Mouse (Mus musculus): Measurements from ENCODE around the gene 1700030J22Rik. TPM values are rescaled to one million over a fixed set of nuclear protein-coding genes. Genes with fewer than 3 reads are reported as not detected.

Gene 1700030J22Rik
- polyA plus RNA-seq (2017; shearing (Covaris generic)), result 0.48 TPM

DNA sequence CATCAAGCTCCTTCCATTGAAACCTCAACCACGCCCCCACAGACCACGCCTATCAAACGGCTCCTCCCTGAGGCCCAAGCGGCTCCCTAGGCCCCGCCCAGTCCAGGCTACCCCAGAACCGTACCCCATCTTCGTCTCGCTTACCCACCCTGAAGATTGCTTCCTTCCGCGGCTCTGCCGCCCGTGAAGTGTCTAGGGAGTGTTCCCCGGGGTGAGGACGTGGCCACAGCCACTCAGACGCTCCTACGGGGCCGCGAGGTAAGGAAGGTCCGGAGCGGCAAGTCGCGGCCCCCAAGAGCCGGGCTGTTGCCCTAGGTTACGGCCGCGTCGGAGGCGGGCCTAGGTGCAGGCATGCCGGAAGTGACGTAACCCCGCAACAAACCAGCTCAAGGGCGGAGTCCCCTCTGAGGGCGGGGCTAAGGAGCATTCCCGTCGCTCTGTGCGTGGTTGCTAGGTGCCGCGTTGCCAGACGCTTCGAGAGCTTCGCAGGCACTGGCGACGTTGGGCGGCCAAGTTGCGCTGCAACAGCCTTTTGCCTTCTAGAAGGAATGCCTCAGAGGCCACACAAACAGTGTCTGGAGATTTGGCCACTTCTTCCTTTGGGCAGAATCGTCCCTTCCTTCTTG, at the start of gene 1700030J22Rik:
Gene 1700030J22Rik (minus strand): TSS at position 329 of the 626 bp plus-strand sequence.

DNA sequence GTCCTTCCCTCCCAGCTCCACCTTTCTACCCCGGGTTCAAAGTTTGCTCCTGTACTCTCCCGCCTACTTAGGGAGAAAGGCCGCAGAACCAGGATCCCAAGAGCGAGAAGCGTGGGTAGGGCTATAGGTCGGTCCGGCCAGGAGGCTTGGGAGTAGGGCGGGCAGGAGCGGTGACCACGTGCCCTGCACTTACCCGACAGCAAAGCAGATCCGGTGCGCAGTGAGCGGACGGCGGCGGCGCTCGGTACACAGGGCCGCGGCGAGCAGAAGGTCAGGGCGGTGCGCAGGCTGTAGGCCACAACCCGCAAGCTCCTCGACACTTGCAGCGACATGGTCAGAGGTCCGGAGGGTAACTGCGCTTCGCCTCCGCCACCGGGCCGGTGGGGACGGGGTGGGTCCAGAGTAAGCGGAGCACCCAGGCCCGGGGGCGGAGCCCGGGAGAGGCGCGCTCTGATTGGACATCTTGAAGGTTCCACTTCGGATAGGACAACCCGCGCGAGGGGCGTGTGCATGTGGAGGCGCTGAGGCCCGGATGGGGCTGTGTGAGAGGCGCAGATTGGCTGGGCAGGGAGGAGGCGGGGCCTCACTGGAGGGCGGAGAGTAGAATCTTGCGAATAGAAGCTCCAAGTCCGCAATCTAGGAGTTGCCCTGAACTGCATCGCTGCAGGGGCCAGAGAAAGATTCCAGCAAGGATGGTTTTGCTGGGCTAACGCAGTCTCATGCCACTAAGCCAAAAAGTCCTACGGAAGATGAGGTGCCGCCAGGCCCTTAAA, 14.5 kb upstream of the 1700030J22Rik start, which contains the start of gene Gcsh:
Gene Gcsh (minus strand): TSS at position 443 of the 773 bp plus-strand sequence.

DNA sequence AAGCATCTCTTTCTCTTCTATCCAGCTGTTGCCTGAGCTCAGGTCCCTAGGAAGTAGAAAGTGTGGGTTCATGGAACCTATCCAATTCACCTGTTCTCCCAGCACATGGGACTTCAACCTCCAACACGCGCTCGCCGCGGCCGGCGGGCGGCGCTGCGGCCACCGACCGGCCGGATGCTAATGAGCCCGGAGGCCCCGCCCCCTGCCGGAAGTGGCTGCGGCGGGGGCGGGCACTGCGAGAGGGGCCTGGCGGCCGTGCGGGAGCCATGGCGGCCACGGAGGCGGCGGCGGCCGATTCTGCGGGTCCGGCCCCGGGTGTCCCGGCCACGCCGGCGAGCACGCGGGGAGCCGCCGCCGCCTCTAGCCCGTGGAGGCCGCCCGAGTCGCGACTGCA, 35.6 kb downstream of the 1700030J22Rik start, which contains the start of gene Atmin:
Gene Atmin (plus strand): TSS at position 233 of the 394 bp plus-strand sequence.

DNA sequence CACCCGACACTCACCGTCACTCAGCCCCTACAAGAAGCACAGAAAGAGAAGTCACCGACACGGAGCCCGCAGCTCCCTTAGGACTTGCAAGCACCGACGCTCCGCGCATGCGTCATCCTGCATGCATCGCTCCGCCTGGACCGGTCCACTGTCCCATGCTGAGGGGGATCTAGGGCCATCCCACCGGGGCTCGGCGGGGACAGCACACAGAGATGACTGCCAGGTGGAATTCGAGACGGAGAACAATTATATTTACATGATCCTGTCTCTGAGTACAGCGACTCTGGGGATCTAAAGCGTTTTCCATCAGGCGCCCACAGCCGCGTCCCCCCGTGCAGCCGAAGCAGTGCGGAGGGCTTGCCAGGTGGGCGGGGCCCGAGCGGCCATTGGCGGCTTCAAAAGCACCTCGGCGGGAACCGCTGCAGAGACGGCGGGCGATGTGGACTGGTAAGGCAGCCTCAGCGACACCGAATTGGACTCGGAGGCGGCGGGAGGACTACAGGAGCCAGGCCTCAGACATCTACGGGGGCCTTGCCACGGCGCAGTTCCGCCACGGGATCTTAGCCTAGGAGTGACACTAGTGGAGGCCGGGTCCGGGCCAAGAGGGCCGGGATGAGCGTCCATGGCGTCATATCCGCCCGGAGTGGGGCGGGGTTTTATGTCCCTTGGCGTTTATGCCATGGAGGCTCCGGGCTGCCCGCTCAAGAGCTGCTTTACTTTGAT, 57.3 kb downstream of the 1700030J22Rik start, which contains the start of the genes Cmc2 and Cenpn:
Gene Cmc2 (minus strand): TSS at position 119 of the 723 bp plus-strand sequence.
Gene Cenpn (plus strand): TSS at position 394 of the 723 bp plus-strand sequence.

Other genes starting within 250 kb of the 1700030J22Rik start
- 15.0 TPM for gene Cdyl2, start 246.0 kb downstream of the 1700030J22Rik start, polyA plus RNA-seq (2017; shearing (Covaris generic))
- 34.7 TPM for gene Cmc2, start 57.5 kb downstream of the 1700030J22Rik start, polyA plus RNA-seq (2017; shearing (Covaris generic))
- gene Cenpn, start 57.2 kb downstream of the 1700030J22Rik start, polyA plus RNA-seq (2017; shearing (Covaris generic)), result 4.1 TPM
- gene Atmin, start 35.6 kb downstream of the 1700030J22Rik start, polyA plus RNA-seq (2017; shearing (Covaris generic)), result 8.7 TPM
- 32.6 TPM for gene Gcsh, start 14.6 kb upstream of the 1700030J22Rik start, polyA plus RNA-seq (2017; shearing (Covaris generic))
- gene Pkd1l2, start 103.5 kb upstream of the 1700030J22Rik start, polyA plus RNA-seq (2017; shearing (Covaris generic)), result 0.11 TPM
- not detected for gene Bco1, start 116.9 kb upstream of the 1700030J22Rik start, polyA plus RNA-seq (2017; shearing (Covaris generic))
- gene Gan, start 179.2 kb upstream of the 1700030J22Rik start, polyA plus RNA-seq (2017; shearing (Covaris generic)), result 1.1 TPM

All from inflammation-experienced regulatory T-cells, adult 16 weeks (primary cell).